Mouse (Mus musculus) ES-Bruce4 (cell line): ENCODE results near the gene Ppm1j.

Experiments
- EP300 ChIP-seq: IDR thresholded peaks from 2 replicates; pipeline ENCODE4 v1.6.1; 2011; ENCODE audit warnings: low read depth, low read length; ENCODE audit not compliant: insufficient read depth
- POLR2A ChIP-seq: IDR thresholded peaks from one replicate; pipeline ENCODE4 v1.8.1; 2011; ENCODE audit warnings: low read length; ENCODE audit not compliant: insufficient read depth

DNA sequence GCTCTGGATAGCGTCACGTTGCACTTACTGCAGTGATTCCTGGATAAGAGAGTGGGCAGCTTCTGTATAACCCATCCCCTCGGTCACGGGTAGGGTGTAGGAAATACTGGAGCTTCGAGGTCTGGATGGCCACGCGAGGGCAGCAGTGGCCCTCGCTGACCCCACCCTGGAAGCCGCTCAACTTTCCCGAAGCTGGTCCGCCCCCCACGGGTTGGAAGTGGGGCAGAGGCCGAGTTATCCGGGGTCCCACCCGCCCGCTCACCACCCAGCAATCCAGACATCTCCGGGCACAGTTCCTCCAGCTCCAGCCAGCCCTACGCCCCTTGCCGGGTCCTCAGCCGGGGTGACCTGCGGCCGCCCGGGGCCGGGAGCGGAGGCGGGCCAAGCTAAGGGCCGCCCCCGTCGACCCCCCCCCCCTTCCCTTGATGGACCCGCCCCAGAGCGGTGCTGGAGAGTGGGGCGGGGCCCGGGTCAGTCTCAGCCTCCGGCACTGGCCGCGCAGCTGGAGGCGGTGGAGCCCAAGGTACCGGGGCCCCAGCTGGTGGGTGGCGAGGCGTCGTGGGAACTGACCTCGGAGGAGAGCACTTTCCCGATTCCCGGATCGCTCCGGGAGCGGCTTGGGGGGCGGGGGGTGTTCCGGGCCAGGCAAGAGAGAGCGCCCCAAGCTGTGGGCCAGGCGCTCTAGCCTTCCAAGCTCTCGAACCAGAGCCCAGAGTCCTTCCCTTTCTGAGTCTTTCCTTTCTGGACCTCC is 7.9 kb downstream of the Ppm1j start:
- TF ChIP-seq EP300 = no peak
- no peak for TF ChIP-seq POLR2A
